Mouse (Mus musculus) brain, embryonic 14.5 days (tissue): ENCODE data around the gene Apex1.
"Not testable (repeated sequence)": the region's sequence is repeated elsewhere in the genome, so short reads cannot be mapped to it uniquely, and the experiment has no call there.

Experiments used
- CTCF ChIP-seq: fragments of 200-500 bp; IDR thresholded peaks from 2 replicates; pipeline ENCODE4 v1.5.1; 2012; ENCODE audit warnings: inconsistent platforms, mild to moderate bottlenecking, moderate library complexity, borderline replicate concordance; ENCODE audit not compliant: insufficient read depth, insufficient read length; ENCODE audit errors: extremely low read depth
- POLR2A ChIP-seq: fragments of 200-500 bp; IDR thresholded peaks from 2 replicates; pipeline ENCODE4 v1.6.1; 2012; ENCODE audit warnings: mild to moderate bottlenecking, inconsistent platforms, borderline replicate concordance; ENCODE audit not compliant: poor library complexity, insufficient read depth, insufficient read length, severe bottlenecking; ENCODE audit errors: extremely low read depth

- not testable (repeated sequence) for TF ChIP-seq CTCF, POLR2A
Observed at GRCm38 (mm10) chr14:50897992-50898391, 26.8 kb upstream of the Apex1 start.
